Mouse (Mus musculus) heart, postnatal 0 days (tissue): ENCODE data around the gene B230217C12Rik. TPM values are rescaled to one million over a fixed set of nuclear protein-coding genes. Genes with fewer than 3 reads are reported as not detected.

ENCODE experiments used
- ATAC-seq: fragments of 200-750 bp; cut with Nextera tagmentation; 2 replicates; pipeline ENCODE4 v1.8.0; 2017; ENCODE audit warnings: low read depth, moderate number of reproducible peaks, moderate library complexity; ENCODE audit not compliant: insufficient read depth
- DNase-seq: peaks from one replicate; pipeline ENCODE4 v3.0.0-alpha.2; 2016; ENCODE audit warnings: low spot score
- H3K27ac ChIP-seq: fragments of 300-500 bp; sonication (generic); 2 replicates; pipeline ENCODE4 v1.5.1; 2014; ENCODE audit warnings: low read depth, mild to moderate bottlenecking
- H3K27me3 ChIP-seq: fragments of 300-500 bp; sonication (generic); 2 replicates; pipeline ENCODE4 v1.6.1; 2014; ENCODE audit warnings: low read length, mixed read lengths; ENCODE audit not compliant: control insufficient read depth, insufficient read depth
- H3K36me3 ChIP-seq: fragments of 300-500 bp; sonication (generic); replicated peaks from 2 replicates; pipeline ENCODE4 v1.6.1; 2014; ENCODE audit warnings: low read length, mixed read lengths; ENCODE audit not compliant: control insufficient read depth, insufficient read depth
- H3K4me1 ChIP-seq: fragments of 300-500 bp; sonication (generic); 2 replicates; pipeline ENCODE4 v1.6.1; 2014; ENCODE audit warnings: antibody characterized with exemption; ENCODE audit not compliant: control insufficient read depth, insufficient read depth
- H3K4me2 ChIP-seq: fragments of 300-500 bp; sonication (generic); 2 replicates; pipeline ENCODE4 v1.6.1; 2014; ENCODE audit warnings: low read depth, mild to moderate bottlenecking, low read length, moderate library complexity
- H3K4me3 ChIP-seq: fragments of 300-500 bp; sonication (generic); 2 replicates; pipeline ENCODE4 v1.5.1; 2014; ENCODE audit warnings: low read depth, low read length
- H3K9ac ChIP-seq: fragments of 300-500 bp; sonication (generic); replicated peaks from 2 replicates; pipeline ENCODE4 v1.6.1; 2014; ENCODE audit warnings: low read depth, low read length, mixed read lengths
- H3K9me3 ChIP-seq: fragments of 300-500 bp; sonication (generic); replicated peaks from 2 replicates; pipeline ENCODE4 v1.6.1; 2016; ENCODE audit warnings: low read length; ENCODE audit not compliant: control insufficient read depth
- CTCF ChIP-seq: IDR thresholded peaks from 2 replicates; pipeline ENCODE4 v1.5.1; 2016; ENCODE audit warnings: antibody characterized with exemption, control low read depth, low read depth
- EP300 ChIP-seq: IDR thresholded peaks from 2 replicates; pipeline ENCODE4 v1.6.1; 2016; ENCODE audit warnings: antibody characterized with exemption, low read depth
- WGBS: fragments of 180-500 bp; shearing (Covaris S2); extraction: QIAGEN DNeasy Blood & Tissue Kit; methylation state at CpG from one replicate; pipeline ENCODE4 v1.1.7; 2014; 5-methylcytosine and 5-hydroxymethylcytosine counted together
- polyA plus RNA-seq: library from polyadenylated mRNA; unstranded; fragments of >200 nt; fragmentation: Nextera tagmentation; extraction: Ambion mirVana; gene quantifications from 2 replicates; pipeline ENCODE4 v1.2.1, GENCODE M21; 2015
- total RNA-seq: library from RNA; depleted of rRNA; stranded (reverse); fragments of >200 nt; gene quantifications from 2 replicates; pipeline ENCODE4 v1.2.3, GENCODE M21; 2014; ENCODE audit warnings: low replicate concordance; rRNA removed

The B230217C12Rik gene
- total and polyA plus RNA-seq, 2 experiments from 2014 or later: 0.97 to 1.4 TPM

DNA sequence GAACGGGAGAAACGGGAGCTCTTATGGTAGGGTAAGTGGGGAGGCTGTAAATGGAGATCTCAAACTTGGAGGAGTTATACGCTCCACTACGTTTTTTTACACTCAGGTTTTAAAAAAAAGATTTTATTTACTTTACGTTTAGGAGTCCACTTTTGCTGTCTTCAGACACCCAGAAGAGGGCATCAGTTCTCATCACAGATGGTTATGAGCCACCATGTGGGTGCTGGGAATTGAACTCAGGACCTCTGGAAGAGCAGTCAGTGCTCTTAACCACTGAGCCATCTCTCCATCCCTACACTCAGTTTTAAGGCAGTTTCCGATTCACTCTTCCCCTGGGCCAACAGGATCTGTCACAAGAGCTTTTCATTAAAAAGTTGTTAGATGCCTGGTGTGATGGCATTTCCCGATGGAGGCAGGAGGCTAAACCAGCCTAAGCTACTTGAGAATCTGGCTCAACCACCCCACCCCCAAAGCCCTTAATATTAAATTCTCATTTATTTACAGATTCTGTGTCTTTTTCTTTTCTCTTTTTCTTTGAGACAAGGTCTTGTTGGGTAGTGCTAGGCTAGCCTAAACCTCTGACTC, 44.1 kb downstream of the B230217C12Rik start:
- WGBS: 25% methylated on average over 7 of the region's 7 CpGs
- no peaks in the 10 kb centered on the region for H3K36me3 ChIP-seq
- H3K27ac ChIP-seq: peak overlapping the region; percentile 82
- H3K27me3 ChIP-seq: no peaks in the 10 kb centered on the region
- DNase-seq (no peak), ATAC-seq (no peak)
- no peak overlapping the region; the same call in 1 of the 2 replicates for H3K9ac ChIP-seq
- peak overlapping the region; percentile 65 for H3K4me2 ChIP-seq
- H3K4me3 ChIP-seq: peak overlapping the region; percentile 50
- H3K4me1 ChIP-seq: no peaks in the 10 kb centered on the region
- no peaks in the 10 kb centered on the region for H3K9me3 ChIP-seq
- no peak for TF ChIP-seq CTCF

DNA sequence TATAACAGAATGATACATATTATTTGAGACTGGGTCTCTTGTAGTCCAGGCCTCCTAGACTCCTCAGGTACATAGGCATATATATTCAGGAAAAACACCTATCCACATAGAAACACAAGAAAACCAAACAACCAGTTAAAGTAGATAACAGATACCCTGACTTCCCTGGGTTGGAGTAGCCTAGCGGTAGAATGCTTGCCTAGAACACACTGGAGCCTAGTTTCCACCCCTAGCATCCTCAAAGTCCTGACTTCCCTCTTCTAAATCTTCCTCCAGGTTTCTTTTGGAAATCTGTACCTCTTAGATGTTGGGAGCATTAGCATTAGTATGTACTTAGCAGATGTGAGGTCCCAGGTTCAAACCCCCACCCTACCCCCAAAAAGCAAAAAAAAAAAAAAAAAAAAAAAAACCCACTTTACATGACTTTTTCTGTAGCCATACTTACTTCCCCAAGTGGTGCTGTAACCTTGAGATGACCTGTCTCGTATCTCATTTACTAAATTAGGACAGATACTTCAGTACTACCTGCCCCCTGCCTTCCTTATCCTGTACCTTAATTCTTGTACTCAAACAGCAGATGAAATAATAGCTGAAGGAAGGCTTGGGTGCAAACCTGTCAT, 44.8 kb downstream of the B230217C12Rik start:
- Histone ChIP-seq H3K27ac (no peak overlapping the region), H3K4me3 (no peak overlapping the region)
- no peak for TF ChIP-seq EP300
- TF ChIP-seq CTCF: no peak

GRCm38 (mm10) chr11:97891821-97892220, 51.2 kb downstream of the B230217C12Rik start:
- no peaks in the 10 kb centered on the region for H3K27me3 ChIP-seq
- H3K4me3 ChIP-seq: no peak overlapping the region
- H3K4me2 ChIP-seq: no peak overlapping the region
- H3K27ac ChIP-seq: no peak overlapping the region
- H3K4me1 ChIP-seq: no peaks in the 10 kb centered on the region
- ATAC-seq (no peak), DNase-seq (no peak)
- WGBS: 71% methylated on average over 5 of the region's 5 CpGs
- H3K9ac ChIP-seq: no peak overlapping the region
- no peaks in the 10 kb centered on the region for H3K9me3 ChIP-seq
- no peak for TF ChIP-seq CTCF
- no peak for TF ChIP-seq EP300
- H3K36me3 ChIP-seq: no peaks in the 10 kb centered on the region

More for the DNA sequence above, 44.8 kb downstream of the B230217C12Rik start:
- ATAC-seq: no peak
- H3K4me1 ChIP-seq: no peaks in the 10 kb centered on the region
- H3K4me2 ChIP-seq: no peak overlapping the region
- H3K9ac ChIP-seq: no peak overlapping the region
- no peaks in the 10 kb centered on the region for H3K36me3 ChIP-seq
- no peaks in the 10 kb centered on the region for H3K27me3 ChIP-seq
- no peaks in the 10 kb centered on the region for H3K9me3 ChIP-seq
- DNase-seq: no peak
- 83% methylated on average over 2 of the region's 2 CpGs for WGBS

Other genes with a start within 250 kb of the B230217C12Rik start
- 3.6 and 6.0 TPM in 2 replicates for gene Epop, start 211.1 kb upstream of the B230217C12Rik start, total RNA-seq
- gene Epop, start 211.1 kb upstream of the B230217C12Rik start, polyA plus RNA-seq: 0.15 and 0.32 TPM in 2 replicates
- 45.2 and 46.1 TPM in 2 replicates for gene Mllt6, start 177.4 kb upstream of the B230217C12Rik start, total RNA-seq
- 1.6 and 1.7 TPM in 2 replicates for gene Mllt6, start 177.4 kb upstream of the B230217C12Rik start, polyA plus RNA-seq
- gene Cisd3, start 155.0 kb upstream of the B230217C12Rik start, total RNA-seq: 46.1 and 50.8 TPM in 2 replicates
- gene Cisd3, start 155.0 kb upstream of the B230217C12Rik start, polyA plus RNA-seq: 125 and 135 TPM in 2 replicates
- 1.1 and 3.6 TPM in 2 replicates for gene Pcgf2, start 140.3 kb upstream of the B230217C12Rik start, total RNA-seq
- 6.0 and 7.1 TPM in 2 replicates for gene Pcgf2, start 140.3 kb upstream of the B230217C12Rik start, polyA plus RNA-seq
- gene Psmb3, start 137.4 kb upstream of the B230217C12Rik start, total RNA-seq: 486 and 592 TPM in 2 replicates
- gene Psmb3, start 137.4 kb upstream of the B230217C12Rik start, polyA plus RNA-seq: 495 and 503 TPM in 2 replicates
- 12.6 and 12.7 TPM in 2 replicates for gene Pip4k2b, start 96.1 kb upstream of the B230217C12Rik start, total RNA-seq
- gene Pip4k2b, start 96.1 kb upstream of the B230217C12Rik start, polyA plus RNA-seq: 0.79 and 0.95 TPM in 2 replicates
- 3.2 and 3.5 TPM in 2 replicates for gene Cwc25, start 74.2 kb upstream of the B230217C12Rik start, total RNA-seq
- gene Cwc25, start 74.2 kb upstream of the B230217C12Rik start, polyA plus RNA-seq: 7.7 and 8.2 TPM in 2 replicates
- gene 1700001P01Rik, start 64.9 kb upstream of the B230217C12Rik start, total RNA-seq: not detected in 2 replicates
- gene 1700001P01Rik, start 64.9 kb upstream of the B230217C12Rik start, polyA plus RNA-seq: not detected in 2 replicates
- 192 and 208 TPM in 2 replicates for gene Rpl23, start 58.3 kb upstream of the B230217C12Rik start, total RNA-seq
- gene Rpl23, start 58.3 kb upstream of the B230217C12Rik start, polyA plus RNA-seq: 394 and 409 TPM in 2 replicates
- 34.2 and 45.7 TPM in 2 replicates for gene Lasp1, start 41.8 kb upstream of the B230217C12Rik start, total RNA-seq
- gene Lasp1, start 41.8 kb upstream of the B230217C12Rik start, polyA plus RNA-seq: 26.5 and 27.8 TPM in 2 replicates
- gene Fbxo47, start 43.4 kb downstream of the B230217C12Rik start, total RNA-seq: 7.1 and 9.9 TPM in 2 replicates
- 0.63 and 0.70 TPM in 2 replicates for gene Fbxo47, start 43.4 kb downstream of the B230217C12Rik start, polyA plus RNA-seq
- 0.39 and 2.6 TPM in 2 replicates for gene Plxdc1, start 145.7 kb downstream of the B230217C12Rik start, total RNA-seq
- 2.1 TPM in 2 replicates for gene Plxdc1, start 145.7 kb downstream of the B230217C12Rik start, polyA plus RNA-seq
- gene Arl5c, start 155.4 kb downstream of the B230217C12Rik start, total RNA-seq: 4.3 TPM in 1 of 2 replicates, not detected in the other
- 2.9 TPM in 2 replicates for gene Arl5c, start 155.4 kb downstream of the B230217C12Rik start, polyA plus RNA-seq
- 5.5 and 6.2 TPM in 2 replicates for gene Cacnb1, start 182.3 kb downstream of the B230217C12Rik start, total RNA-seq
- 4.8 and 5.2 TPM in 2 replicates for gene Cacnb1, start 182.3 kb downstream of the B230217C12Rik start, polyA plus RNA-seq
- 604 and 622 TPM in 2 replicates for gene Rpl19, start 185.9 kb downstream of the B230217C12Rik start, total RNA-seq
- gene Rpl19, start 185.9 kb downstream of the B230217C12Rik start, polyA plus RNA-seq: 588 TPM in 2 replicates
- gene Stac2, start 212.7 kb downstream of the B230217C12Rik start, total RNA-seq: 0.15 TPM in 1 of 2 replicates, not detected in the other
- 0.04 and 0.11 TPM in 2 replicates for gene Stac2, start 212.7 kb downstream of the B230217C12Rik start, polyA plus RNA-seq